Mouse (Mus musculus) embryonic fibroblast, embryonic 13.5 days (primary cell): ENCODE results near the gene Uggt1.

Experiments
- CTCF ChIP-seq: IDR thresholded peaks from 2 replicates; pipeline ENCODE4 v1.5.1; 2011; ENCODE audit warnings: mild to moderate bottlenecking, control low read depth, low read length, moderate library complexity, borderline replicate concordance; ENCODE audit not compliant: insufficient read depth
- POLR2A ChIP-seq: IDR thresholded peaks from 2 replicates; pipeline ENCODE4 v1.6.1; 2011; ENCODE audit warnings: low read depth, mild to moderate bottlenecking, control low read depth, low read length, moderate library complexity

DNA sequence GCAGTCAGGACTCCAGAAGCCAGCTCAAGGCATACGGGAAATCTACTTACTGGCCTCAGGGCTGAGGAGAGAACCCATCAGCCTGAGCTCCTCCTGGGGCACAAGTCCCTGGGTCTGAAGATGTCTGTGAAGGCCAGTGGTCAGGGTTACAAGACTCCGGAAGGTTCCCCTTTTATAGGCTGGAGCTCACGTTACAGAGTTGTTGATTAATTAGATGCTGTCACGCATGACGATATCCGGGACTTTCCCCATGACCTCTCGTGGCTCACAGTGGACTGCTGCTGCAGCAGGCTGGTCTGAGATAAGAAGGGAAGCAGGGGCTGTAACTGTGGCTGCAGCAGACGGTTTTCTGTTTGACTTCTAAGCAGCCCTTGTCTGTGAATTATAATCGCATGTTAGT, 28.8 kb upstream of the Uggt1 start:
- TF ChIP-seq POLR2A (no peak), CTCF (no peak)
